ENCODE assay signal across 17 mouse cellular contexts in the genomic region with DNA sequence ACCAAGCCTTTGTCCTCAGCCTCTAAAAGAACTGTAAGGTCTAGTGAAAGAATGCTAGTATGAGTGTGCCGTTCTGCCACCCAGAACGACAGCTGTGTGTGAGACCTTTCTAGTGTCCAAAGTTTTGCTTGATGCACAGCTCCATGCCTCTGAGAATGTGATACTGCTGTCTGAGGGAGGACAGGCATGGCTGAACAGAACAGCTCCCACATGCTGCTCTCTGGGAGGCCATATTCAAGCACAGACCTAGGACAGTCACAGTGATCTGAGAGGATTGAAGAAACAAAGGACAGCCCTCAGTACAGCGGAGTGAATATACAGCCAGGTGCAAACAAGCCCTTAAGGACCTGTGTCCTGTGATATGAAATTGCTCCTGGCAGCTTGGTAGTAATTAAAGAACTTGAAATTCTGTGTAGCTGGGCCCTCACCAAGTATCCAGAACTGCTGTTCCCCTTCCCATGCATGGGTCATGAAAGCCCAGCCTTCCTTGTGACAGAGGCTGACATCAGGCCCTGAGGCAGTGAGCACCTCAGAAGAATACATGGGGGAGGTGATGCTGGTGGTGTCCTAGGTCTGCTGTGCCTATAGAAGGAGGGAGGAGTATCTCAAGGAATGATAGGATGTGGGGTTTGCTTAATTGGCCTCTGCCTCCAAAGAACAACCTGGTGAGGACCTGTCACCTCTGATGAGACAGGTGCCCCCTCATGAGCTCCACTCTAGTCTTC. TPM values are rescaled to one million over a fixed set of nuclear protein-coding genes. Genes with fewer than 3 reads are reported as not detected.
"Had no signal": no experiment of that assay in that cellular context is flagged by ENCODE, and none has a peak within 500 bp of the region (broad histone marks: within the 10 kb centered on the region; RNA-seq: fewer than 3 reads in every experiment).

No protein-coding gene starts in this region.

- H3K4me3 ChIP-seq: intestine, embryonic 15.5 days; left cerebral cortex, adult 2 months; limb, embryonic 10.5 days; liver, embryonic 12.5 days; midbrain, embryonic 10.5 days; myocyte; neural tube, embryonic 15.5 days had no signal

- H3K27ac ChIP-seq: intestine, embryonic 15.5 days; left cerebral cortex, adult 2 months; limb, embryonic 10.5 days; liver, embryonic 12.5 days; midbrain, embryonic 10.5 days; neural tube, embryonic 15.5 days had no signal

- H3K4me1 ChIP-seq: intestine, embryonic 15.5 days; limb, embryonic 10.5 days; liver, embryonic 12.5 days; midbrain, embryonic 10.5 days; neural tube, embryonic 15.5 days had no signal

- H3K4me2 ChIP-seq: intestine, embryonic 15.5 days; liver, embryonic 12.5 days; lung, embryonic 14.5 days; neural tube, embryonic 15.5 days had no signal

- H3K27me3 ChIP-seq: intestine, embryonic 15.5 days; liver, embryonic 12.5 days; neural tube, embryonic 15.5 days had no signal

- H3K36me3 ChIP-seq: intestine, embryonic 15.5 days; limb, embryonic 10.5 days; liver, embryonic 12.5 days; midbrain, embryonic 10.5 days had no signal

- H3K9ac ChIP-seq: intestine, embryonic 15.5 days; liver, embryonic 12.5 days; lung, embryonic 14.5 days; neural tube, embryonic 15.5 days had no signal

- ATAC-seq: liver, embryonic 12.5 days had no signal

- H3K9me3 ChIP-seq: intestine, embryonic 15.5 days; limb, embryonic 10.5 days; liver, embryonic 12.5 days; neural tube, embryonic 15.5 days had no signal

RNA-seq across cellular contexts. Expression of a gene that starts 22.0 kb away (rescaled TPM):
- total RNA-seq: megakaryocyte, adult 5-6 weeks had no signal
- polyA plus RNA-seq: limb, embryonic 10.5 days; liver, embryonic 12.5 days; lung, embryonic 14.5 days; myocyte; small intestine, adult 2 months; thymus, postnatal 0 days had no signal

RNA-seq across cellular contexts. Expression of a gene that starts 40.7 kb away (rescaled TPM):
- total RNA-seq: layer of hippocampus, postnatal 25 days; left cerebral cortex, adult 2 months; left cerebral cortex, postnatal 14 days; megakaryocyte, adult 5-6 weeks had no signal
- polyA plus RNA-seq: intestine, embryonic 15.5 days; limb, embryonic 10.5 days; limb, embryonic 14.5 days; liver, embryonic 12.5 days; liver, embryonic 16.5 days; lung, embryonic 14.5 days; midbrain, embryonic 10.5 days; myocyte; neural tube, embryonic 11.5 days; neural tube, embryonic 15.5 days; small intestine, adult 2 months; stomach, embryonic 16.5 days; thymus, postnatal 0 days had no signal
